Mouse (Mus musculus) ovary, adult 10 weeks (tissue): ENCODE results near the gene Galntl6. TPM values are rescaled to one million over a fixed set of nuclear protein-coding genes. Genes with fewer than 3 reads are reported as not detected.

Experiments used
- polyA plus RNA-seq: library from polyadenylated mRNA; stranded (reverse); fragments of 350-450 nt; fragmentation: Illumina TruSeq; extraction: RNeasy Lipid Tissue Mini Kit (QIAGEN cat#74804); gene quantifications from one replicate; pipeline ENCODE4 v1.2.3, GENCODE M21; 2014

Galntl6 gene
- not detected for polyA plus RNA-seq

DNA sequence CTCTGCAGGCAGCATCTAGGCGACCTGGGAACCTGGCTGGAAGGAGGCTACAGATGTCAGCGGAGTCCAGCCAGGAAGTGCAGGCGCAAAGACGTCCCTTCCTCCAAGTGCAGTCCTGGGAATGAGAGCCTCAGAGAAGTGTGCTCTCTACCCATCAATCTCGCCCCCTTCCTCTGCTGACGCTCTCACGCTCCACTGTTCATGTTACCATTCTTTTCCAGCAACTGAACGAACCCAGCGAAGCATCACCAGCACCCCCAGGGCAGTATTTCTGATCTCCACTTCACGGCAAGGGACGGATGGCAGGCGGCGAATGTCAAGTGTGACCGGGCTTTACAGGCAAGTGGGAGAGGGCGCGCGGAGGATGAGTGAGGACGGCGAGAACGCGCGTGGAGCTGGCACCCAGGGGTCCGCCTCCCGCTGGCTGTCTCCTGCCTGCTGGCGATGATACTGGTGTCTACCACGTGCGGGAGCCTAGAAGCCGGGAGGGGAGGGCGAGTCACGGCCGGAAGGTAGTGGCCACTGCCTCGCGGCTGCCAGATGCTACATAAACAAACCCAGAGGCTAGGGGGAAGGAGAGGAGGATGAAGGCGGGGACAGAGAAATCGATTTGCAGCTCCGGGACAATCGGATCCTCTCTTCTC lies at the start of gene Galntl6:
Gene Galntl6 (minus strand): TSS at position 445 of the 644 bp plus-strand sequence.

DNA sequence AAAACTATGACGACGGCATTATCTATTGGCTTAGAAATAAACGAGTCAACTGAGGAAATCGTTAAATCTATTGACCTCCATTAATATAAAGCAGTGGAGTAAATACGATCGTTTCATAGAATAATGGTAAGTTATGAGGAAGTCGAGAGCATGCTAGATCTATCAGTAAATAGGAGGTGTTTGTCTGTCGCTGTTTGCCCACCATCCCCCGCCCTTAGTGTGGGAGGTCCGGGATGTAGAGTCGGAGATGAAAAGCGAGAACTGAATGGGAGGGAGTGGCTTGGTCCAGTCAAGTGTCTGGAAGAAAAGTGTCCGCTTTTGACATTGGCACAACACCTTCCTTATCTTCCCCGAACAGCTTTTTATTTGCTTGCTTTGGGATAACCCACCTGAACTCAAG lies 763 bp downstream of the Galntl6 start, which contains the start of gene BC030500:
Gene BC030500 (plus strand): TSS at position 79 of the 400 bp plus-strand sequence.

Other genes starting within 250 kb of the Galntl6 start
- gene BC030500, start 885 bp downstream of the Galntl6 start, polyA plus RNA-seq, result not detected